Mouse (Mus musculus) thymus, adult 2 months (tissue): Measurements from ENCODE around the gene Whrn.

ENCODE experiments used
- CTCF ChIP-seq: fragments of 200-500 bp; IDR thresholded peaks from 2 replicates; pipeline ENCODE4 v1.5.1; 2012; ENCODE audit warnings: mild to moderate bottlenecking, control low read depth, low read length, moderate library complexity, borderline replicate concordance; ENCODE audit not compliant: control insufficient read depth, poor library complexity, insufficient read depth; ENCODE audit errors: extremely low read depth
- POLR2A ChIP-seq: fragments of 200-500 bp; IDR thresholded peaks from 2 replicates; pipeline ENCODE4 v1.6.1; 2012; ENCODE audit warnings: mild to moderate bottlenecking, low read length, control low read depth, moderate library complexity; ENCODE audit not compliant: control insufficient read depth, poor library complexity, insufficient read depth; ENCODE audit errors: extremely low read depth

GRCm38 (mm10) chr4:63543746-63544493 is 48.1 kb upstream of the Whrn start:
- TF ChIP-seq CTCF (no peak), POLR2A (no peak)
